Mouse (Mus musculus) T-helper 2 cell (primary cell): ENCODE measurements at regions not wholly inside any gene's neighbourhood (a gene's known extent, or its start where the extent isn't known, plus 50 kb on each side); places are given as distances from the start of the nearest gene placed in this dataset.

Experiments
- in situ Hi-C: fragments of 300-600 bp; cut with MboI, MseI; formaldehyde crosslinking; loops from one replicate; pipeline ENCODE4 v1.15.1; 2025; ENCODE audit warnings: high pct_unique_total_duplicates

DNA sequence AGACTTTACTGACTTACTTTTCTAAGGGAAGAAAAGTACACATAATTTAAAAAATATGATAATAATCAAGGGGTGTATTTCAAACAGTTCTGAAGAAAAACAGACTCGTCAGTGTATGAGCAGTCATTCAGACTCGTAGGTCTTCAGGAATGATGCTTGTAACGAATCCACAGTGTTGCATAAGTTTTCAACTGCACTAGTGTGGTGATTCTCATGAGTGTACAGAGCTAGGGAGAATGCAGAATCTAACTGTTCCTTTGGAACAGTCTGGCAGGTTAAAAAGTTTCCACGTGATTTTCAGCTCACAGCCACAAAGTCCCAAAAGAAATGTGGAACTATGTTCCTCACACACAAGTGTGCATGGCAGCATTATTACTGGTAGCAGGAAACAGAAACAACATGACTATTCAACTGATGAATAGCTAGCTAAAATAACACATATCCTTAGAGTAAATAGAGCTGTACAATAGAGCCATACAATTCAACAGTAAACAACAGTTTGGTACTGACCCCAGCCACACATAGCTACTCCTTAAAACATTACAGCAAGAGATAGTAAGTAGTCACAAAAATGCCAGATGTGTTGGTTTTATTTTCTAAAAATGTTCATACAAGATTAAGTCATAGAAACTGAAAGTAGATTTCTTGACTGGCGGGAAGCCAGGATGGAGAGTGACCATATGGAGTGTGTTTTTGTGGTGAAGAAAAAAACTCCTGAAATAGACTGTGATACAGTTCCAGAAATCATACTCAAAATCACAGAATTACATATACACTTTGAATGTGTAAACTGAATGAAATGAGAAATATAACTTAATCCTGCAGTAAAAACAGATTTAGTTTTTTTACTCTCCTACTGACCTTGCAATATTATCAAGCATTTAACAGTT is 713.1 kb downstream of the Epha7 start:
- in situ Hi-C loops, result no loop called here
